Mouse (Mus musculus) heart, postnatal 0 days (tissue): ENCODE data around the gene Osbpl7. TPM values are rescaled to one million over a fixed set of nuclear protein-coding genes. Genes with fewer than 3 reads are reported as not detected.

ENCODE experiments used
- ATAC-seq: fragments of 200-750 bp; cut with Nextera tagmentation; 2 replicates; pipeline ENCODE4 v1.8.0; 2017; ENCODE audit warnings: low read depth, moderate number of reproducible peaks, moderate library complexity; ENCODE audit not compliant: insufficient read depth
- DNase-seq: peaks from one replicate; pipeline ENCODE4 v3.0.0-alpha.2; 2016; ENCODE audit warnings: low spot score
- H3K27ac ChIP-seq: fragments of 300-500 bp; sonication (generic); 2 replicates; pipeline ENCODE4 v1.5.1; 2014; ENCODE audit warnings: low read depth, mild to moderate bottlenecking
- H3K27me3 ChIP-seq: fragments of 300-500 bp; sonication (generic); 2 replicates; pipeline ENCODE4 v1.6.1; 2014; ENCODE audit warnings: low read length, mixed read lengths; ENCODE audit not compliant: control insufficient read depth, insufficient read depth
- H3K36me3 ChIP-seq: fragments of 300-500 bp; sonication (generic); replicated peaks from 2 replicates; pipeline ENCODE4 v1.6.1; 2014; ENCODE audit warnings: low read length, mixed read lengths; ENCODE audit not compliant: control insufficient read depth, insufficient read depth
- H3K4me1 ChIP-seq: fragments of 300-500 bp; sonication (generic); 2 replicates; pipeline ENCODE4 v1.6.1; 2014; ENCODE audit warnings: antibody characterized with exemption; ENCODE audit not compliant: control insufficient read depth, insufficient read depth
- H3K4me2 ChIP-seq: fragments of 300-500 bp; sonication (generic); 2 replicates; pipeline ENCODE4 v1.6.1; 2014; ENCODE audit warnings: low read depth, mild to moderate bottlenecking, low read length, moderate library complexity
- H3K4me3 ChIP-seq: fragments of 300-500 bp; sonication (generic); 2 replicates; pipeline ENCODE4 v1.5.1; 2014; ENCODE audit warnings: low read depth, low read length
- H3K9ac ChIP-seq: fragments of 300-500 bp; sonication (generic); replicated peaks from 2 replicates; pipeline ENCODE4 v1.6.1; 2014; ENCODE audit warnings: low read depth, low read length, mixed read lengths
- H3K9me3 ChIP-seq: fragments of 300-500 bp; sonication (generic); replicated peaks from 2 replicates; pipeline ENCODE4 v1.6.1; 2016; ENCODE audit warnings: low read length; ENCODE audit not compliant: control insufficient read depth
- CTCF ChIP-seq: IDR thresholded peaks from 2 replicates; pipeline ENCODE4 v1.5.1; 2016; ENCODE audit warnings: antibody characterized with exemption, control low read depth, low read depth
- EP300 ChIP-seq: IDR thresholded peaks from 2 replicates; pipeline ENCODE4 v1.6.1; 2016; ENCODE audit warnings: antibody characterized with exemption, low read depth
- WGBS: fragments of 180-500 bp; shearing (Covaris S2); extraction: QIAGEN DNeasy Blood & Tissue Kit; methylation state at CpG from one replicate; pipeline ENCODE4 v1.1.7; 2014; 5-methylcytosine and 5-hydroxymethylcytosine counted together
- polyA plus RNA-seq: library from polyadenylated mRNA; unstranded; fragments of >200 nt; fragmentation: Nextera tagmentation; extraction: Ambion mirVana; gene quantifications from 2 replicates; pipeline ENCODE4 v1.2.1, GENCODE M21; 2015
- total RNA-seq: library from RNA; depleted of rRNA; stranded (reverse); fragments of >200 nt; gene quantifications from 2 replicates; pipeline ENCODE4 v1.2.3, GENCODE M21; 2014; ENCODE audit warnings: low replicate concordance

The Osbpl7 gene
- total and polyA plus RNA-seq, 2 experiments from 2014 or later, result 3.0 to 8.6 TPM

- no peak for TF ChIP-seq CTCF
- no peak for TF ChIP-seq EP300
- H3K27ac ChIP-seq, result no peak overlapping the region
- no peaks in the 10 kb centered on the region for H3K36me3 ChIP-seq
- ATAC-seq, result no peak
- 24% methylated on average over 10 of the region's 10 CpGs for WGBS
- H3K4me1 ChIP-seq, result peaks cover 8% of the 10 kb centered on the region; the same call in 1 of the 2 replicates
- DNase-seq, result no peak
- no peaks in the 10 kb centered on the region for H3K9me3 ChIP-seq
- no peak overlapping the region for H3K4me3 ChIP-seq
- no peak overlapping the region for H3K4me2 ChIP-seq
- H3K27me3 ChIP-seq, result peaks cover 55% of the 10 kb centered on the region
- no peak overlapping the region for H3K9ac ChIP-seq
Observed at GRCm38 (mm10) chr11:97024977-97025376, 25.5 kb upstream of the Osbpl7 start.

- peaks cover 46% of the 10 kb centered on the region for H3K27me3 ChIP-seq
- WGBS, result 5% methylated on average over 17 of the region's 17 CpGs
- H3K9ac ChIP-seq, result peak overlapping the region; percentile 33
- peak overlapping the region; percentile 64 for H3K4me2 ChIP-seq
- H3K4me3 ChIP-seq, result peak overlapping the region; percentile 34
- peak overlapping the region; percentile 57 for H3K27ac ChIP-seq
- ATAC-seq (peak; percentile 13; the same call in 1 of the 2 replicates), DNase-seq (peak; percentile 88)
- no peaks in the 10 kb centered on the region for H3K9me3 ChIP-seq
- H3K4me1 ChIP-seq, result peaks cover 13% of the 10 kb centered on the region; the same call in 1 of the 2 replicates
- TF ChIP-seq CTCF (peak; percentile 96), EP300 (no peak)
- H3K36me3 ChIP-seq, result no peaks in the 10 kb centered on the region
Observed at GRCm38 (mm10) chr11:97025721-97026344, 24.6 kb upstream of the Osbpl7 start.

DNA sequence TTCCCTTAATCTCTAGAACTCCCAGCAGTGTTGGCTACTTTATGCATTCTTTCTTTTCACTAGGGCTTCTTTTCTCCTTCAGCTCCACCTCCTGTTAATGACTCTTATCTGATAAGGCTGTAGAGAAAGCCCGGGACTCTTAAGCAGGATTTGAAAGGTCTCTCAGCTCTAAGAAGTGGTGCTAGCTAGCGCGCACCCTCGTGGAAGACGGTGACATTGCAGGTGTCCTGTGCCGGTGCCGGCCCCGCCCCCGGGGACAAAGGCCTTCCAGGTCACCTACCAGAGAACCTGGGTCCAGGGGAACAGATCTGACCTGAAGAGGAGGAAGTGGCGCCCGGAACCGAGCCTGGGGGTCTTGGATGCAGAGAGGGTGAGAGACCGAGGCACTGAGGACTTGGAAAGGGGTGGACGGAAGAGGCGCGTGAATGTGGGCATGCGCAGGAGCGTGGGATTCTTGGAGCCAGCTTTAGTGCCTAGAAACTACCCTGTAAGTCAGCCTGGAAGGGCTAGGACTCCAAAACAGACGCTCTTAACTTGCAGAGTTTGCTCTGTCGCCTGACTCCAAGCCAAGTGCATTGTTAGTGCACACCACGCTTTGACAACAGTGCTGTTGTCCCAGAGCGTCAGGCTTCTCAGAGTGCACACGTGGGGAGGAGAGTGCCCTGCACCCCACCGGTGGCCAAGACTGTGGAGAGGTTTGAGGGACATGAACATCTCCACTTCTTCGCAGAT is 20.6 kb upstream of the Osbpl7 start, which contains the start of gene Scrn2:
Gene Scrn2 (plus strand): TSS at position 253 of the 732 bp plus-strand sequence.
- DNase-seq (peak; percentile 76), ATAC-seq (peak; percentile 77)
- Histone ChIP-seq H3K9me3 (no peaks in the 10 kb centered on the region), H3K4me1 (peaks cover 13% of the 10 kb centered on the region; the same call in 1 of the 2 replicates), H3K4me2 (peak within 1 kb of the TSS; percentile 78), H3K27ac (peak within 1 kb of the TSS; percentile 53), H3K27me3 (peaks cover 8% of the 10 kb centered on the region), H3K4me3 (peak within 1 kb of the TSS; percentile 74), H3K36me3 (peaks cover 13% of the 10 kb centered on the region), H3K9ac (peak within 1 kb of the TSS; percentile 60)
- TF ChIP-seq EP300 (no peak), CTCF (peak; percentile 80)
- 2% methylated on average over 25 of the region's 25 CpGs for WGBS

GRCm38 (mm10) chr11:97030426-97030825 is 20.0 kb upstream of the Osbpl7 start:
- no peak overlapping the region for H3K27ac ChIP-seq
- ATAC-seq (no peak), DNase-seq (no peak)
- peaks cover 3% of the 10 kb centered on the region for H3K27me3 ChIP-seq
- H3K9ac ChIP-seq, result peak overlapping the region; percentile 60
- H3K4me2 ChIP-seq, result peak overlapping the region; percentile 78
- peaks cover 10% of the 10 kb centered on the region; the same call in 1 of the 2 replicates for H3K4me1 ChIP-seq
- H3K9me3 ChIP-seq, result no peaks in the 10 kb centered on the region
- H3K36me3 ChIP-seq, result peaks cover 13% of the 10 kb centered on the region
- TF ChIP-seq EP300, result no peak
- TF ChIP-seq CTCF, result no peak
- WGBS, result 24% methylated on average over 15 of the region's 15 CpGs
- peak overlapping the region; percentile 74 for H3K4me3 ChIP-seq

DNA sequence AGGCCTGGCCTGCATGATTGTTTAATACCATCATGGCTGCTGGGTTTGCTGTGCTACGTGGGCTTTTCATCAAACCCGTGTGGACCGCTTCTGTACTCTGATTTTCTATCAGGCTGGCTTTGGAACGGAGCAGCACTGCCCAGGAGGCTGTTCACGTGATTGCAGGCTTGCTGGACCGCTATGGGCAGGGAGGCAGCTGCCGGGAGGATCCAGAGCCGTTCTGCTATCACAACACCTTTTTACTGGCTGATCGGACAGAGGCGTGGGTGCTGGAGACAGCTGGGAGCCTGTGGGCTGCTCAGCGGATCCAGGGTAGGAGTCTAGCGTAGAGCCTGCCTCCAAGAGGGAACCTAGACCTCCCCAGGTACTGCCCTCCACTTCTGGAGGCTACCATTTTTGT is 18.5 kb upstream of the Osbpl7 start:
- WGBS, result 56% methylated on average over 12 of the region's 12 CpGs
- H3K9me3 ChIP-seq, result no peaks in the 10 kb centered on the region

More for the DNA sequence above, 18.5 kb upstream of the Osbpl7 start:
- H3K4me2 ChIP-seq, result no peak overlapping the region
- peaks cover 13% of the 10 kb centered on the region for H3K36me3 ChIP-seq
- no peak for ATAC-seq
- H3K4me1 ChIP-seq, result 0 out of 2 replicates have a peak, but pooled peaks cover 5% of the 10 kb centered on the region
- TF ChIP-seq CTCF (no peak), EP300 (no peak)
- H3K9ac ChIP-seq, result no peak overlapping the region
- DNase-seq, result no peak
- no peak overlapping the region for H3K4me3 ChIP-seq
- no peak overlapping the region for H3K27ac ChIP-seq
- H3K27me3 ChIP-seq, result no peaks in the 10 kb centered on the region
